Mouse (Mus musculus) lung, embryonic 14.5 days (tissue): ENCODE measurements around the gene Clptm1l. TPM values are rescaled to one million over a fixed set of nuclear protein-coding genes. Genes with fewer than 3 reads are reported as not detected.
A peak's percentile ranks its signal among the peaks of the same experiment; 100 is the strongest.

Source experiments
- ATAC-seq: fragments of 200-750 bp; cut with Nextera tagmentation; 2 replicates; pipeline ENCODE4 v1.8.0; 2017; ENCODE audit warnings: mild to moderate bottlenecking, moderate TSS enrichment, moderate library complexity; ENCODE audit not compliant: insufficient read depth
- DNase-seq: peaks from one replicate; pipeline ENCODE4 v3.0.0-alpha.2; 2015
- H3K27ac ChIP-seq: fragments of 300-500 bp; sonication (generic); 2 replicates; pipeline ENCODE4 v1.5.1; 2014; ENCODE audit warnings: low read depth, mild to moderate bottlenecking, moderate library complexity
- H3K27me3 ChIP-seq: fragments of 300-500 bp; sonication (generic); 2 replicates; pipeline ENCODE4 v1.6.1; 2014; ENCODE audit warnings: low read length, control low read depth; ENCODE audit not compliant: insufficient read depth
- H3K36me3 ChIP-seq: fragments of 300-500 bp; sonication (generic); 2 replicates; pipeline ENCODE4 v1.6.1; 2014; ENCODE audit warnings: control low read depth; ENCODE audit not compliant: insufficient read depth
- H3K4me1 ChIP-seq: fragments of 300-500 bp; sonication (generic); 2 replicates; pipeline ENCODE4 v1.6.1; 2014; ENCODE audit warnings: antibody characterized with exemption, control low read depth; ENCODE audit not compliant: insufficient read depth
- H3K4me2 ChIP-seq: fragments of 300-500 bp; sonication (generic); 2 replicates; pipeline ENCODE4 v1.6.1; 2014; ENCODE audit warnings: mild to moderate bottlenecking
- H3K4me3 ChIP-seq: fragments of 300-500 bp; sonication (generic); 2 replicates; pipeline ENCODE4 v1.5.1; 2014; ENCODE audit warnings: low read depth, low read length
- H3K9ac ChIP-seq: fragments of 300-500 bp; sonication (generic); 2 replicates; pipeline ENCODE4 v1.6.1; 2014
- H3K9me3 ChIP-seq: fragments of 300-500 bp; sonication (generic); 2 replicates; pipeline ENCODE4 v1.6.1; 2016; ENCODE audit warnings: low read depth, low read length, control low read depth
- CTCF ChIP-seq: IDR thresholded peaks from 2 replicates; pipeline ENCODE4 v1.5.1; 2016; ENCODE audit warnings: antibody characterized with exemption, low read depth
- WGBS: fragments of 180-500 bp; shearing (Covaris S2); extraction: QIAGEN DNeasy Blood & Tissue Kit; methylation state at CpG from one replicate; pipeline ENCODE4 v1.1.7; 2014; 5-methylcytosine and 5-hydroxymethylcytosine counted together
- polyA plus RNA-seq: library from polyadenylated mRNA; unstranded; fragments of >200 nt; fragmentation: Nextera tagmentation; extraction: Ambion mirVana; gene quantifications from 2 replicates; pipeline ENCODE4 v1.2.1, GENCODE M21; 2014

Clptm1l gene
- 124 and 128 TPM in 2 replicates for polyA plus RNA-seq

GRCm38 (mm10) chr13:73603522-73604155 is at the start of gene Clptm1l:
Clptm1l (plus strand) TSS chr13:73604006.
- no peaks in the 10 kb centered on the region for H3K27me3 ChIP-seq

GRCm38 (mm10) chr13:73564201-73564600 is 39.6 kb upstream of the Clptm1l start:
- Histone ChIP-seq H3K4me2 (no peak overlapping the region), H3K9me3 (no peaks in the 10 kb centered on the region), H3K27ac (no peak overlapping the region), H3K4me1 (no peaks in the 10 kb centered on the region), H3K4me3 (no peak overlapping the region), H3K9ac (no peak overlapping the region), H3K27me3 (no peaks in the 10 kb centered on the region), H3K36me3 (no peaks in the 10 kb centered on the region)
- ATAC-seq (no peak), DNase-seq (no peak)
- 76% methylated on average over 5 of the region's 5 CpGs for WGBS
- TF ChIP-seq CTCF, result no peak

More at GRCm38 (mm10) chr13:73603522-73604155, at the start of gene Clptm1l:
- Histone ChIP-seq H3K9ac (peak within 1 kb of the TSS; percentile 86), H3K4me3 (peak within 1 kb of the TSS; percentile 81), H3K4me1 (peaks cover 4% of the 10 kb centered on the region; the same call in 1 of the 2 replicates), H3K4me2 (peak within 1 kb of the TSS; percentile 90), H3K27ac (peak within 1 kb of the TSS; percentile 76), H3K36me3 (peaks cover 29% of the 10 kb centered on the region), H3K9me3 (no peaks in the 10 kb centered on the region)
- no peak for TF ChIP-seq CTCF
- peak; percentile 99 for ATAC-seq
- under 1% methylated on average over 53 of the region's 53 CpGs for WGBS
- peak; percentile 98 for DNase-seq

- H3K4me3 ChIP-seq, result no peak overlapping the region
- no peak overlapping the region for H3K4me2 ChIP-seq
- H3K27me3 ChIP-seq, result no peaks in the 10 kb centered on the region
- no peak for TF ChIP-seq CTCF
- no peaks in the 10 kb centered on the region for H3K4me1 ChIP-seq
- no peaks in the 10 kb centered on the region for H3K9me3 ChIP-seq
- H3K27ac ChIP-seq, result no peak overlapping the region
- ATAC-seq (no peak), DNase-seq (no peak)
- H3K9ac ChIP-seq, result no peak overlapping the region
- H3K36me3 ChIP-seq, result no peaks in the 10 kb centered on the region
Observed at GRCm38 (mm10) chr13:73575051-73575450, 28.8 kb upstream of the Clptm1l start.

GRCm38 (mm10) chr13:73577277-73577676 is 26.5 kb upstream of the Clptm1l start:
- H3K9ac ChIP-seq, result no peak overlapping the region
- 58% methylated on average over 2 of the region's 2 CpGs for WGBS
- TF ChIP-seq CTCF, result no peak
- H3K27ac ChIP-seq, result no peak overlapping the region
- H3K4me3 ChIP-seq, result no peak overlapping the region
- no peaks in the 10 kb centered on the region for H3K4me1 ChIP-seq
- DNase-seq, result no peak
- H3K9me3 ChIP-seq, result no peaks in the 10 kb centered on the region
- no peaks in the 10 kb centered on the region for H3K36me3 ChIP-seq
- no peak overlapping the region for H3K4me2 ChIP-seq
- no peaks in the 10 kb centered on the region for H3K27me3 ChIP-seq
- ATAC-seq, result no peak

GRCm38 (mm10) chr13:73591488-73591887 is 12.3 kb upstream of the Clptm1l start:
- Histone ChIP-seq H3K4me3 (no peak overlapping the region), H3K27me3 (no peaks in the 10 kb centered on the region), H3K4me2 (no peak overlapping the region), H3K27ac (no peak overlapping the region), H3K36me3 (no peaks in the 10 kb centered on the region), H3K9me3 (no peaks in the 10 kb centered on the region), H3K9ac (no peak overlapping the region), H3K4me1 (no peaks in the 10 kb centered on the region)
- 83% methylated on average over 3 of the region's 3 CpGs for WGBS
- no peak for TF ChIP-seq CTCF
- DNase-seq (no peak), ATAC-seq (no peak)

GRCm38 (mm10) chr13:73592546-73592945 is 11.3 kb upstream of the Clptm1l start:
- 30% methylated on average over 2 of the region's 2 CpGs for WGBS
- Histone ChIP-seq H3K4me3 (no peak overlapping the region), H3K9me3 (no peaks in the 10 kb centered on the region), H3K9ac (no peak overlapping the region), H3K4me1 (no peaks in the 10 kb centered on the region), H3K27me3 (no peaks in the 10 kb centered on the region), H3K36me3 (no peaks in the 10 kb centered on the region), H3K4me2 (no peak overlapping the region), H3K27ac (no peak overlapping the region)
- DNase-seq, result no peak
- ATAC-seq, result no peak
- TF ChIP-seq CTCF, result no peak

- Histone ChIP-seq H3K36me3 (no peaks in the 10 kb centered on the region), H3K9me3 (no peaks in the 10 kb centered on the region), H3K4me1 (no peaks in the 10 kb centered on the region), H3K27me3 (no peaks in the 10 kb centered on the region), H3K4me3 (no peak overlapping the region), H3K27ac (no peak overlapping the region), H3K9ac (no peak overlapping the region), H3K4me2 (no peak overlapping the region)
- 72% methylated on average over 4 of the region's 4 CpGs for WGBS
- no peak for TF ChIP-seq CTCF
- no peak for DNase-seq
- no peak for ATAC-seq
Observed at GRCm38 (mm10) chr13:73596276-73596675, 7.5 kb upstream of the Clptm1l start.

GRCm38 (mm10) chr13:73600217-73600616 is 3.6 kb upstream of the Clptm1l start:
- ATAC-seq (no peak), DNase-seq (no peak)
- no peaks in the 10 kb centered on the region for H3K36me3 ChIP-seq
- no peaks in the 10 kb centered on the region for H3K9me3 ChIP-seq
- peaks cover 4% of the 10 kb centered on the region; the same call in 1 of the 2 replicates for H3K4me1 ChIP-seq
- H3K9ac ChIP-seq, result no peak overlapping the region
- H3K27ac ChIP-seq, result no peak overlapping the region
- 75% methylated on average over 4 of the region's 4 CpGs for WGBS
- no peak overlapping the region for H3K4me2 ChIP-seq
- H3K4me3 ChIP-seq, result no peak overlapping the region
- no peaks in the 10 kb centered on the region for H3K27me3 ChIP-seq
- TF ChIP-seq CTCF, result no peak
